Mouse (Mus musculus) spleen, adult 12 weeks (tissue): ENCODE results near the gene Gm17728.
"Not testable (repeated sequence)": the region's sequence is repeated elsewhere in the genome, so short reads cannot be mapped to it uniquely, and the experiment has no call there.

Experiments
- DNase-seq: peaks from one replicate; pipeline ENCODE4 v3.0.0; 2022; ENCODE audit warnings: low spot score

The Gm17728 gene

GRCm38 (mm10) chr17:9421760-9422159 is at the start of gene Gm17728:
Gene Gm17728 (plus strand): TSS chr17:9422060.
- DNase-seq: not testable (repeated sequence)

DNA sequence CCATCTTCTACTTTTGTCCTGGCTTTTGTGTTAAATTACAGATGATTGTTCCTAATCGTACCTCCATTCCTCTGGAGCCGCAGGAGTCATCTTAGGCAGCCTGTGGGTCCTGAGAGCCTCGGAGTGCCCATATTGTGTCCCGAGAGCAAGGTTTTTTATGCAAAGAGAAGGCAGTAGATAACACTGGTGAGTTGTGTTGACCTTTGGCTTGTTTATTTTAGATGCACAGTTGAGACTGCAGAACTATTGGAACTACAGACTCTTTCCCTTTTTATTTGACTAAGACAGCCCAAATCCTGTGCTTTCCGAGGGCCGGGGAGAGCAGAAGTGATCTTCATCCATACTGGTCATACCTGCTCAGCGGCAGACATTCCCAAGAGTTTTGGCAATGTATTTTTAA is 24.4 kb upstream of the Gm17728 start:
- DNase-seq: no peak

DNA sequence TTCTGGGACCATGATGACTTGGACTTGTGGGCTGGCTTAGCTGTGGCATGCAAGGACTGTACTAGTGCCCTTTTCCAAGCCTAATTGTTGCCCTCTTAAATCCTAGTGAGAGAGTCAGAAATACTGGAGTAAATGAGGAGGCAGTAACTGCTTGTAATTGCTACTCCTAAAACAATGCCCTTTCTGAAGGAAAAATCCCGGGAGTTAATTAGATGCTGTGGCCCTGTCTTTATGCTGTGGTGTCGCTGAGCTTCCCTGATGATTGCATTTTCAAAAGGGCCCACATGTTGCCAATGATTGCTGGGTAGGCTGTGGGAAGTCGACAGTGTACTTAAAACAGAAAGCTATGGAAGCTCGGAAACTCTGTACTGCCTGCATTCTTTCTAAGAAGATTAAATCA is 23.3 kb upstream of the Gm17728 start:
- DNase-seq: no peak

GRCm38 (mm10) chr17:9403991-9404390 is 17.9 kb upstream of the Gm17728 start:
- no peak for DNase-seq

- DNase-seq: no peak
Observed at GRCm38 (mm10) chr17:9407640-9408039, 14.2 kb upstream of the Gm17728 start.

DNA sequence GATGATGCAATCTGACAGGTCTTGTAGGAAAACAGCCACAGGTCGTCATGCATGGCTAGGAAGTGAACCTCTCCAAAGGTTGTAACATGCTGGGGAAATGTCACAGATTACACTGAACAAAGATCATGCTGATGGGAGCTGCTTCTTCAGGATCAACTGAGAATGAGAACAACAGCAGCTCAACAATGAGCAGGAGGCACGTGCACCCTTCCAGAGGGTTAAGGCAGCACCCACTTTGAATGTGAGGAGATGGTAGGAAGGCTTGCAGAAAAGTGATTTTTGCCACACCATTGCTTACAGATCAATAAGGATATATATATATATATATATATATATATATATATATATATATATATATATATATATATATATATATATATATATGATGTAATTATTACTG is 2.8 kb upstream of the Gm17728 start:
- DNase-seq: no peak

DNA sequence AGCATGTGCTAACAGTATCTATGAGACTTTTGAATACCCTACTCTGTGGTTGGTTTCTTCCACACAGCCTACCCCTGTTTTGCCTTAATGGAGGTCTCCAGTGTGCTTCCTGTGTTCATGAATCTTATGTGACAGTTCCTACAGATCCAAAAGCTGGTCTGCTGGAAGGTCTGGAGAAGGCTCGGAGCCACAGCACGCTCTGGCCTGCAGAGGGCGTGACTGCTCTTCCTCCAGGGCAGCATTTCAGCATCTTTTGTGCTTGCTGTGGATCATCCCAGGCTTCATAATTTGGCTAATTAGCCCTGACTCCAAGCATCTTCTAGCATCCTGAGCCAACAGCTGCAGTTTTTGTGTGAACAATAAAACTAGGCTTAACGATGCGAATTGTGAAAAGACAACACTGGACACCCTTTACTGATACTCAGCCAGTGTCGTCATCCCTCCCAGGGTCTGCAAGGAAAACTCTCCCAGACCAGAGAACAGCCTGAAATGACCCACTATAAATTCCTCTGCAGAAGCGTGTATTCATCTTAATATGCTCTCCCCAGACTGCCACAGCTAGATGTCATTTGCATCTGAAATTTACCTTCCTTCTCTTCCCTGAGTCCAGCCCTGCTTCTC is 6.6 kb downstream of the Gm17728 start:
- no peak for DNase-seq

- no peak for DNase-seq
Observed at GRCm38 (mm10) chr17:9439997-9440655, 18.3 kb downstream of the Gm17728 start.

GRCm38 (mm10) chr17:9456406-9456805 is 34.5 kb downstream of the Gm17728 start:
- no peak for DNase-seq

DNA sequence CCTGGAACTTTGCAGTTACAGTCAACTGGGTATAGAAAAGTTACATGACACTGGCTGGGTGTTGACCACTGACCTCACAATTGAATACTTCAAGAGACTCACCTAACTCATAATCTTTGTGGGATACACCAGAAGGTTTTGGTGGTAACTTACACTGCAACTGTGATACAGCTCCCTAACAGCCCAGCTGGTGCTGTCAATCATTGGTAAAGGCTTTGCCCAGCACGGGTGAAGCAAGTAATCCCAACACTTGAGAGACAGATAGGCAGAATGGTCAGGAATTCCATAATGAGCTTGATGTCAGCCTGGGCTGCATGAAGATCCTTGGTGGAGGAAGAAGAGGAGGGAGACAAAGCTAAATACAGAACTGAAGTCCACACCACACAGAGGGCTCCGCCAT is 39.0 kb downstream of the Gm17728 start:
- no peak for DNase-seq
